ENCODE assay signal across 19 mouse cellular contexts in genomic region chr12:40272710-40273109, GRCm38 (mm10).
"Had no signal": no experiment of that assay in that cellular context is flagged by ENCODE, and none has a peak within 500 bp of the region (broad histone marks: within the 10 kb centered on the region; RNA-seq: fewer than 3 reads in every experiment).

No protein-coding gene starts in this region.

- H3K9ac ChIP-seq: lung, embryonic 14.5 days; midbrain, embryonic 12.5 days; neural tube, embryonic 13.5 days; neural tube, embryonic 15.5 days had no signal

- H3K4me1 ChIP-seq: midbrain, embryonic 10.5 days; midbrain, embryonic 12.5 days; neural tube, embryonic 13.5 days; neural tube, embryonic 15.5 days had no signal

- H3K36me3 ChIP-seq: midbrain, embryonic 10.5 days; midbrain, embryonic 12.5 days; neural tube, embryonic 13.5 days; neural tube, embryonic 15.5 days had no signal

- H3K27me3 ChIP-seq: midbrain, embryonic 12.5 days; neural tube, embryonic 13.5 days; neural tube, embryonic 15.5 days had no signal

- ATAC-seq: midbrain, embryonic 16.5 days had no signal

- H3K9me3 ChIP-seq: midbrain, embryonic 10.5 days; midbrain, embryonic 12.5 days; neural tube, embryonic 13.5 days; neural tube, embryonic 15.5 days had no signal

- DNase-seq: lung, adult 18-20 months; lung, embryonic 14.5 days; lung, postnatal 10 days; lung, postnatal 4 days; midbrain, embryonic 14.5 days; retina, postnatal 1 day; right cerebral cortex, adult 18-20 months; right cerebral cortex, postnatal 25 days; right cerebral cortex, postnatal 4 days; spleen, adult 18-20 months; thymus, adult 2 months; thymus, postnatal 25 days; thymus, postnatal 4 days had no signal

- H3K4me2 ChIP-seq: lung, embryonic 14.5 days; midbrain, embryonic 12.5 days; neural tube, embryonic 13.5 days; neural tube, embryonic 15.5 days had no signal

- H3K27ac ChIP-seq: midbrain, embryonic 10.5 days; midbrain, embryonic 12.5 days; neural tube, embryonic 13.5 days; neural tube, embryonic 15.5 days had no signal

- H3K4me3 ChIP-seq: midbrain, embryonic 10.5 days; midbrain, embryonic 12.5 days; myocyte; neural tube, embryonic 13.5 days; neural tube, embryonic 15.5 days had no signal
